Mouse (Mus musculus) heart, embryonic 14.5 days (tissue): Measurements from ENCODE around the gene Mycbp2. TPM values are rescaled to one million over a fixed set of nuclear protein-coding genes. Genes with fewer than 3 reads are reported as not detected.

ENCODE experiments used
- ATAC-seq: fragments of 200-750 bp; cut with Nextera tagmentation; 2 replicates; pipeline ENCODE4 v1.8.0; 2017; ENCODE audit warnings: low read depth, moderate TSS enrichment; ENCODE audit not compliant: insufficient number of reproducible peaks, insufficient read depth, low FRiP score
- H3K27ac ChIP-seq, 2 experiments: fragments of 200-500 bp in 1 of 2; fragments of 300-500 bp in 1 of 2; sonication (generic) in 1 of 2; replicated peaks in 1 of 2; 2 replicates each; pipeline ENCODE4 v1.5.1; 2012 to 2014; ENCODE audit warnings: low read depth in 2 of 2, low read length in 2 of 2, control low read depth in 1 of 2, mild to moderate bottlenecking in 1 of 2, mixed read lengths in 1 of 2; ENCODE audit not compliant: control insufficient read depth in 1 of 2, insufficient read depth in 1 of 2
- H3K27me3 ChIP-seq: fragments of 300-500 bp; sonication (generic); 2 replicates; pipeline ENCODE4 v1.6.1; 2014; ENCODE audit warnings: mild to moderate bottlenecking, low read length, control low read depth; ENCODE audit not compliant: control insufficient read depth, insufficient read depth
- H3K36me3 ChIP-seq: fragments of 300-500 bp; sonication (generic); 2 replicates; pipeline ENCODE4 v1.6.1; 2014; ENCODE audit warnings: mild to moderate bottlenecking, control low read depth, low read length, mixed read lengths; ENCODE audit not compliant: control insufficient read depth, insufficient read depth
- H3K4me1 ChIP-seq, 2 experiments: fragments of 200-500 bp in 1 of 2; fragments of 300-500 bp in 1 of 2; sonication (generic) in 1 of 2; 2 replicates each; pipeline ENCODE4 v1.6.1; 2012 to 2014; ENCODE audit warnings: low read length in 2 of 2, control low read depth in 1 of 2, mixed read lengths in 1 of 2; ENCODE audit not compliant: control insufficient read depth in 2 of 2, insufficient read depth in 2 of 2
- H3K4me2 ChIP-seq: fragments of 300-500 bp; sonication (generic); 2 replicates; pipeline ENCODE4 v1.6.1; 2014; ENCODE audit warnings: mild to moderate bottlenecking, low read length
- H3K4me3 ChIP-seq, 2 experiments: fragments of 200-500 bp in 1 of 2; fragments of 300-500 bp in 1 of 2; sonication (generic) in 1 of 2; 2 replicates each; pipeline ENCODE4 v1.5.1; 2012 to 2014; ENCODE audit warnings: low read length in 2 of 2, mild to moderate bottlenecking in 2 of 2, control low read depth in 1 of 2, low read depth in 1 of 2, moderate library complexity in 1 of 2; ENCODE audit not compliant: control insufficient read depth in 1 of 2, insufficient read depth in 1 of 2
- H3K9ac ChIP-seq: fragments of 300-500 bp; sonication (generic); 2 replicates; pipeline ENCODE4 v1.6.1; 2014; ENCODE audit warnings: mild to moderate bottlenecking, low read length
- H3K9me3 ChIP-seq: fragments of 300-500 bp; sonication (generic); 2 replicates; pipeline ENCODE4 v1.6.1; 2016; ENCODE audit warnings: low read length, control low read depth; ENCODE audit not compliant: control insufficient read depth
- WGBS: fragments of 180-500 bp; shearing (Covaris S2); extraction: QIAGEN DNeasy Blood & Tissue Kit; methylation state at CpG from one replicate; pipeline ENCODE4 v1.1.7; 2014; 5-methylcytosine and 5-hydroxymethylcytosine counted together
- polyA plus RNA-seq: library from polyadenylated mRNA; unstranded; fragments of >200 nt; fragmentation: Nextera tagmentation; extraction: Ambion mirVana; gene quantifications from 2 replicates; pipeline ENCODE4 v1.2.1, GENCODE M21; 2014

The Mycbp2 gene
- polyA plus RNA-seq, 1 experiment from 2014 or later: 16.6 TPM

- H3K4me3 ChIP-seq: no peak overlapping the region
- WGBS: 97% methylated on average over 3 of the region's 3 CpGs
- H3K9ac ChIP-seq: no peak overlapping the region
- H3K4me1 ChIP-seq: no peaks in the 10 kb centered on the region
- peaks cover 76% of the 10 kb centered on the region for H3K36me3 ChIP-seq
- no peak overlapping the region for H3K4me2 ChIP-seq
- ATAC-seq: no peak
- no peak overlapping the region for H3K27ac ChIP-seq
- H3K9me3 ChIP-seq: no peaks in the 10 kb centered on the region
- H3K27me3 ChIP-seq: no peaks in the 10 kb centered on the region
These were observed 231.5 kb downstream of the Mycbp2 start for GRCm38 (mm10) chr14:103114994-103115670.

- Histone ChIP-seq H3K4me1 (no peaks in the 10 kb centered on the region), H3K9me3 (no peaks in the 10 kb centered on the region), H3K4me3 (no peak overlapping the region), H3K27me3 (no peaks in the 10 kb centered on the region), H3K36me3 (peaks cover 56% of the 10 kb centered on the region), H3K4me2 (no peak overlapping the region), H3K27ac (no peak overlapping the region), H3K9ac (no peak overlapping the region)
- no peak for ATAC-seq
- 92% methylated on average over 3 of the region's 3 CpGs for WGBS
These were observed 233.8 kb downstream of the Mycbp2 start for GRCm38 (mm10) chr14:103112606-103113363.

GRCm38 (mm10) chr14:103109971-103110370 lies 236.6 kb downstream of the Mycbp2 start:
- WGBS: 86% methylated on average over 4 of the region's 4 CpGs
- no peak overlapping the region for H3K27ac ChIP-seq
- no peaks in the 10 kb centered on the region for H3K9me3 ChIP-seq
- H3K4me2 ChIP-seq: no peak overlapping the region
- no peaks in the 10 kb centered on the region for H3K27me3 ChIP-seq
- H3K4me1 ChIP-seq: no peaks in the 10 kb centered on the region
- no peak for ATAC-seq
- H3K9ac ChIP-seq: no peak overlapping the region
- H3K4me3 ChIP-seq: no peak overlapping the region
- peaks cover 28% of the 10 kb centered on the region for H3K36me3 ChIP-seq

- Histone ChIP-seq H3K4me1 (no peaks in the 10 kb centered on the region), H3K9ac (no peak overlapping the region), H3K4me3 (no peak overlapping the region), H3K36me3 (0 out of 2 replicates have a peak, but pooled peaks cover under 1% of the 10 kb centered on the region), H3K27ac (no peak overlapping the region), H3K9me3 (no peaks in the 10 kb centered on the region), H3K27me3 (no peaks in the 10 kb centered on the region), H3K4me2 (no peak overlapping the region)
- no peak for ATAC-seq
- WGBS: 95% methylated on average over 2 of the region's 2 CpGs
These were observed 240.3 kb downstream of the Mycbp2 start for GRCm38 (mm10) chr14:103106301-103106700.

GRCm38 (mm10) chr14:103102731-103103335 lies 243.8 kb downstream of the Mycbp2 start:
- Histone ChIP-seq H3K9me3 (no peaks in the 10 kb centered on the region), H3K4me2 (no peak overlapping the region), H3K36me3 (no peaks in the 10 kb centered on the region), H3K4me3 (no peak overlapping the region), H3K9ac (no peak overlapping the region), H3K27ac (no peak overlapping the region), H3K4me1 (no peaks in the 10 kb centered on the region), H3K27me3 (no peaks in the 10 kb centered on the region)
- 72% methylated on average over 10 of the region's 10 CpGs for WGBS
- no peak for ATAC-seq

GRCm38 (mm10) chr14:103102246-103102645 lies 244.4 kb downstream of the Mycbp2 start:
- Histone ChIP-seq H3K4me1 (peaks cover 0 to 3% of the 10 kb centered on the region in 2 experiments; a peak in 3 of 4 replicates), H3K36me3 (no peaks in the 10 kb centered on the region), H3K27me3 (no peaks in the 10 kb centered on the region), H3K4me3 (no peak overlapping the region), H3K9me3 (no peaks in the 10 kb centered on the region), H3K4me2 (no peak overlapping the region), H3K27ac (no peak overlapping the region), H3K9ac (no peak overlapping the region)
- 79% methylated on average over 6 of the region's 6 CpGs for WGBS
- no peak for ATAC-seq

- Histone ChIP-seq H3K4me1 (peaks cover 0 to 5% of the 10 kb centered on the region in 2 experiments; a peak in 3 of 4 replicates), H3K27me3 (no peaks in the 10 kb centered on the region), H3K27ac (no peak overlapping the region), H3K9me3 (no peaks in the 10 kb centered on the region), H3K9ac (no peak overlapping the region), H3K36me3 (peaks cover 6% of the 10 kb centered on the region; the same call in 1 of the 2 replicates), H3K4me2 (no peak overlapping the region), H3K4me3 (no peak overlapping the region)
- no peak for ATAC-seq
- WGBS: 65% methylated on average over 3 of the region's 3 CpGs
These were observed 245.4 kb downstream of the Mycbp2 start for GRCm38 (mm10) chr14:103101171-103101570.
